Mouse (Mus musculus): ENCODE measurements around the gene Cdkal1.

Gene Cdkal1

GRCm38 (mm10) chr13:29332640-29333412, 522.6 kb downstream of the Cdkal1 start:
- DNase-seq = no peak

GRCm38 (mm10) chr13:29325946-29326345, 529.5 kb downstream of the Cdkal1 start:
- no peak for DNase-seq

- DNase-seq = no peak
These were observed 535.1 kb downstream of the Cdkal1 start for GRCm38 (mm10) chr13:29320421-29320820.

- DNase-seq = no peak
These were observed 537.8 kb downstream of the Cdkal1 start for GRCm38 (mm10) chr13:29317703-29318102.

- no peak for DNase-seq
These were observed 539.2 kb downstream of the Cdkal1 start for GRCm38 (mm10) chr13:29316271-29316670.

GRCm38 (mm10) chr13:29312026-29312425, 543.4 kb downstream of the Cdkal1 start:
- no peak for DNase-seq

- no peak for DNase-seq
These were observed 548.1 kb downstream of the Cdkal1 start for GRCm38 (mm10) chr13:29307420-29307819.

GRCm38 (mm10) chr13:29292608-29293240, 562.8 kb downstream of the Cdkal1 start:
- DNase-seq = no peak

GRCm38 (mm10) chr13:29290569-29290968, 564.9 kb downstream of the Cdkal1 start:
- DNase-seq = no peak

- DNase-seq = no peak
These were observed 570.4 kb downstream of the Cdkal1 start for GRCm38 (mm10) chr13:29285058-29285457.

- DNase-seq = no peak
These were observed 573.9 kb downstream of the Cdkal1 start for GRCm38 (mm10) chr13:29281556-29281955.

GRCm38 (mm10) chr13:29278156-29278555, 577.3 kb downstream of the Cdkal1 start:
- no peak for DNase-seq

- DNase-seq = peak; percentile 39
These were observed 581.2 kb downstream of the Cdkal1 start for GRCm38 (mm10) chr13:29274296-29274695.

- no peak for DNase-seq
These were observed 581.7 kb downstream of the Cdkal1 start for GRCm38 (mm10) chr13:29273693-29274221.

- no peak for DNase-seq
These were observed 584.0 kb downstream of the Cdkal1 start for GRCm38 (mm10) chr13:29271451-29271850.

- no peak for DNase-seq
These were observed 591.3 kb downstream of the Cdkal1 start for GRCm38 (mm10) chr13:29264015-29264711.

- DNase-seq = no peak
These were observed 593.3 kb downstream of the Cdkal1 start for GRCm38 (mm10) chr13:29262164-29262563.

- DNase-seq = no peak
These were observed 606.9 kb downstream of the Cdkal1 start for GRCm38 (mm10) chr13:29248535-29248934.

- no peak for DNase-seq
These were observed 607.7 kb downstream of the Cdkal1 start for GRCm38 (mm10) chr13:29247800-29248199.

GRCm38 (mm10) chr13:29235065-29235464, 620.4 kb downstream of the Cdkal1 start:
- no peak for DNase-seq

GRCm38 (mm10) chr13:29234442-29234841, 621.0 kb downstream of the Cdkal1 start:
- DNase-seq = no peak

- DNase-seq = no peak
These were observed 621.5 kb downstream of the Cdkal1 start for GRCm38 (mm10) chr13:29233970-29234369.

GRCm38 (mm10) chr13:29232681-29233080, 622.8 kb downstream of the Cdkal1 start:
- DNase-seq = peak; percentile 27

GRCm38 (mm10) chr13:29224815-29225214, 630.7 kb downstream of the Cdkal1 start:
- DNase-seq = no peak
